Mouse (Mus musculus) gastrocnemius, adult 2 months (tissue): Measurements from ENCODE around the gene Slc22a17. TPM values are rescaled to one million over a fixed set of nuclear protein-coding genes. Genes with fewer than 3 reads are reported as not detected.
A peak's percentile ranks its signal among the peaks of the same experiment; 100 is the strongest.
"Not testable (repeated sequence)": the region's sequence is repeated elsewhere in the genome, so short reads cannot be mapped to it uniquely, and the experiment has no call there.

ENCODE experiments used
- DNase-seq: peaks from one replicate; pipeline ENCODE4 v3.0.0; 2022
- H3K27ac ChIP-seq: fragments of 200-600 bp; 2 replicates; pipeline ENCODE4 v1.8.1; 2022; ENCODE audit warnings: mild to moderate bottlenecking
- H3K4me3 ChIP-seq: fragments of 200-600 bp; 2 replicates; pipeline ENCODE4 v1.8.1; 2022; ENCODE audit warnings: mild to moderate bottlenecking, moderate library complexity
- CTCF ChIP-seq: fragments of 200-600 bp; IDR thresholded peaks from 2 replicates; pipeline ENCODE4 v1.8.1; 2022; ENCODE audit warnings: antibody characterized with exemption, mild to moderate bottlenecking, moderate library complexity
- intact Hi-C: fragments of 180-260 bp; cut with DNase I; formaldehyde crosslinking; loops from one replicate; pipeline ENCODE4 v1.15.1; 2025
- long read RNA-seq, 2 experiments: library from polyadenylated mRNA; stranded (forward); transcript quantifications; one replicate each; pipeline ENCODE4 v2.0.0; 2021
- total RNA-seq, 2 experiments: library from RNA; stranded (reverse); gene quantifications; 2 replicates each; pipeline ENCODE4 v1.2.3; 2021

Slc22a17 gene
- total RNA-seq, result 1 to 10 TPM; 1.0 to 1.4 TPM
- long read RNA-seq, experiment 1, partial matches to known transcripts, result 1 of 2 reads
- long read RNA-seq, experiment 1, other reads (novel, unspliced or antisense), result 0 of 2 reads
- long read RNA-seq, experiment 2, partial matches to known transcripts, result 1 of 2 reads
- long read RNA-seq, experiment 2, other reads (novel, unspliced or antisense), result 0 of 2 reads

DNA sequence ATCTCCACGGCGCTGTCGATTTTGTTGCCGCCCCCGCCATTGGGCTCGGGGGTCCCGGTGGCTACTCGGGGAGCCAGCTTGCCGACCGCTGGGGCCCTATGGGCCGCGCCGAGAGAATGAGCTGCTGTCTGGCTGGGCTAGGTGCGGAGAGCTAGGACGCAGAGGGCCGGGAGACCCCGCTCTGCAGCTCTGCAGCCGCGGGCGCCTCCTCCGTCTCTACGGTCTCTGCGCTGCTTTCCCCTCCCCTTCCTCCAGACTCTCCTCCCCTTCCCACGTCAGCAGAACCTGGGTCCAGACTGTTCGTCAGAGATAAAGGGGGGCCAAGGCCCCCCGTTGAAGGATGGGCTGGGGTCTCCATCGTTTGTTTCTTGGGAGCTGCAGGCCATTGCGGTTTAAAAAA is at the start of gene Slc22a17:
Gene Slc22a17 (minus strand): TSS at position 247 of the 400 bp plus-strand sequence.
- peak within 1 kb of the TSS; percentile 86 for H3K27ac ChIP-seq
- H3K4me3 ChIP-seq, result peak within 1 kb of the TSS; percentile 90
- TF ChIP-seq CTCF, result no peak
- DNase-seq, result peak; percentile 75
- intact Hi-C loops, result no loop called here

DNA sequence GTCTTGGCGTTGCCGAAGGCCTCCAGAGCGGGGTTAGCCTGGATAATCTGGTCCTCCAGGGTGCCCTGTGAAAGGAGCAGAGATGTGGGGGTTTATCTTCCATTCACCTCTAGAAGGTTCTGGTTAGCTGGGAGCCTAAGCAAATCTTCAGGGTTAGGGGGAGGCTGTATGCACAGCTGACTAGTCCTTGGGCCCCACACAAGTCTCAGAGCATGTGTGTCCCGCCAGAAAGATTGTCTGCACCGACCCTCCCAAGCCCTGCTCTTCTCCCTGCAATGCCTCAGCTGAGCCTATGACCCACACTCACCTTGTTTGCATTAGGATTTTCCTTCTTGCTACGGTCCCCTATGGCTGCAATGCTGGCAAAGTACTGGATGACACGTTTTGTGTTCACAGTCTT is 49.8 kb upstream of the Slc22a17 start:
- intact Hi-C loops, result no loop called here
- TF ChIP-seq CTCF, result no peak
- DNase-seq, result no peak
- no peak overlapping the region for H3K27ac ChIP-seq
- H3K4me3 ChIP-seq, result no peak overlapping the region

DNA sequence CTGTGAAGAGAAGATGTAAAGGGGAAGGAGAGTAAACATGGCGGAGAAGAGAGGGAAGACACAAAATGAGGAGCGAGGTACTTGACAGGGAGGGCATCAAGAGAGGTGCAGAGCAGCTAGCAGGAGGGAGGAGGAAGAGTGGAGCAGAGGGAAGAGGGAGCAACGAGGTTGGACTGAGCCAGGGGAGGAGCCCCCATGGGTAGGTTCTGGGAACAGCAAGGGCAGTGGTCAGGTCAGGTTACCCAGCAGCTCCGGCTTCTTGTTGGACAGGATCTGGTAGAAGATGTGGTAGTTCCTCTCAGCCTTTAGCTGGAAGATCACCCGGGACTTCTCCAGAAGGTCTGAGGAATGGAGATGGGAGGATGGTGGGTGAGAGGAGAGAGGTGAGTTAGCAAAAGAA is 48.6 kb upstream of the Slc22a17 start:
- DNase-seq, result no peak
- intact Hi-C loops, result no loop called here
- H3K4me3 ChIP-seq, result no peak overlapping the region
- H3K27ac ChIP-seq, result no peak overlapping the region
- TF ChIP-seq CTCF, result no peak

DNA sequence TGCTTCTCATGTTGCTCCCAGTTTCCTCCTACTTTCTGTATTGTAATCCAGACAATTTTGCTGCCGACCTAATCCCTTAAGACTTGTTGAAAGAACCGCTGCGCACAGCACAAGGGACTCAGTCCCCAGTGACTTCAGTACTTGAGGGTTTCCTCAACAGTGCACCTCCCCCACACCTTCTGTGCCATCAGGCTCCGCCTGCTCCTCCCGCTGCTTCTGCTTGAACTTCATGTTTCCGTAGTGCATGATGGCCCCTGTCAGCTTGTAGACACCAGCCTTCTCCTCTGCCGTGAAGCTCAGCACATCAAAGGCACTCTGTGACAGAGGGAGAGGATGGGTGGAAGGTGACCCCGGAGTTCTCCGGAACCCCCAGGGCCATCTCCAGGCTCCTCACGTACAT is 47.8 kb upstream of the Slc22a17 start:
- TF ChIP-seq CTCF, result no peak
- Histone ChIP-seq H3K27ac (no peak overlapping the region), H3K4me3 (no peak overlapping the region)
- intact Hi-C loops, result no loop called here
- no peak for DNase-seq

DNA sequence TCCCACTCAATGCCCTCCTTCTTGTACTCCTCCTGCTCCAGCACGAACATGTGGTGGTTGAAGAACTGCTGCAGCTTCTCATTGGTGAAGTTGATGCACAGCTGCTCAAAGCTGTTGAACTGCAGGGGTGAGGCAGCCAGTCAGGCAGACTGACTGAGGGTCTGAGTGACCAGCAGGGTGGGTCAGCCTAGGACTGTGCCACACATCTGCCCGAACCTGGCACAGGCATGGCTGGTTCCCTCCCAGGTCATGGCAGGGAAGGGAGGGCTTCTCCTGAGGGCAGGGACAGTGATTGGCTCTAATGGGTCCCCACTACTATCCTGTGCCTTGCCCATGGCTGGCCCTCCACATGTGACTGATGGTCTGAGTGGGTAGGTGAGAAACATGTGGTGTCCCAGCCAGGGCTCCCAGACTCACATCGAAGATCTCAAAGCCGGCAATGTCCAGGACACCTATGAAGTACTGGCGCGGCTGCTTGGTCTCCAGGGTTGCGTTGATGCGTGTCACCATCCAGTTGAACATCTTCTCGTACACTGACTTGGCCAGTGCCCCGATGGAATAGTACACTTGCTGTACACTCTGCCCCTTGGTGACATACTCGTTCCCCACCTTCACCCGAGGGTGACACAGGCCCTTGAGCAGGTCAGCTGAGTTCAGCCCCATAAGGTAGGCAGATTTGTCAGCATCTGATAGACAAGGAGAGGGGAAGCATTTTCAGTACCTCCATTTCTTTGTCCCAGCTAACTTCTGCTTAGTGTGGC is 47.1 kb upstream of the Slc22a17 start:
- H3K27ac ChIP-seq, DNase-seq, H3K4me3 ChIP-seq: not testable (repeated sequence)
- intact Hi-C loops, result loop anchor here (5.0 kb wide), 1 partner anchor 42 kb away; no protein-coding TSS in a partner anchor

DNA sequence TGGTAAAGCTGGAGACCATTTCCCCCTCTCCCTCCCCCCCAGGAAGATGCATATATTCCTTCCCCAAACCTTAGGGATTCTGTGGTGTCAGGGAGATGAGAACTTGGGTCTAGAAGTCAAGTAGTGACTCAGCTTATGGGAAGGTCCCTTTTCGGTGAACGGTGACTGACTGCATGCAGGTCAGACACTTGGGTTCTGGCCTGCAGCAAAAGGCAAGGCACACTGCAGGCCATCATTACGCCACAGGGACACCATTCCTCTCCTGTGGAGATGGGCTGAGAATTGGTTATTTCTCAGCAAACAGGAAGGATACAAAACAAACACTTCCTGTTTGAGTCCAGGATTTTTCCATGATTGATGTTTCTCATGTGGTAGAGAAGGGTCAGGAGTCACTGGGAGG is 46.3 kb upstream of the Slc22a17 start:
- no peak for DNase-seq
- TF ChIP-seq CTCF, result no peak
- no peak overlapping the region for H3K4me3 ChIP-seq
- intact Hi-C loops, result loop anchor here (5.0 kb wide), 1 partner anchor 43 kb away; no protein-coding TSS in a partner anchor
- no peak overlapping the region for H3K27ac ChIP-seq

DNA sequence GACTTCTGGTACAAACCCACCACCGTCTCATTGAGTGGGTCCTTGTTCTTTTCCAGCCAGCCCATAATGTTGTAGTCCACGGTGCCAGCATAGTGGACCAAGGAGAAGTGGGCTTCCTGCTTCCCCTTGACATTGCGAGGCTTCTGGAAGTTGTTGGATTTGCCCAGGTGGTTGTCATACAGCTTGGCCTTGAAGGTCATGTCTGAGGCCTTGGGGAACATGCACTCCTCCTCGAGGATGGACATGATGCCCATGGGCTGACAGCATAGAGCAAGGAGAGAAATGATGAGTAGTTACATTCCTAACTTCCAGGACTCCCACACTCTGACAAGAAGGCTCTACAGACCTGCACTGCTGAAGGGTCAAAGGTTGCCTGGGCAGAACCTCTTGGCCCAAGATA is 45.6 kb upstream of the Slc22a17 start:
- Histone ChIP-seq H3K27ac (no peak overlapping the region), H3K4me3 (no peak overlapping the region)
- intact Hi-C loops, result loop anchor here (5.0 kb wide), 1 partner anchor 44 kb away; no protein-coding TSS in a partner anchor
- no peak for DNase-seq
- no peak for TF ChIP-seq CTCF

DNA sequence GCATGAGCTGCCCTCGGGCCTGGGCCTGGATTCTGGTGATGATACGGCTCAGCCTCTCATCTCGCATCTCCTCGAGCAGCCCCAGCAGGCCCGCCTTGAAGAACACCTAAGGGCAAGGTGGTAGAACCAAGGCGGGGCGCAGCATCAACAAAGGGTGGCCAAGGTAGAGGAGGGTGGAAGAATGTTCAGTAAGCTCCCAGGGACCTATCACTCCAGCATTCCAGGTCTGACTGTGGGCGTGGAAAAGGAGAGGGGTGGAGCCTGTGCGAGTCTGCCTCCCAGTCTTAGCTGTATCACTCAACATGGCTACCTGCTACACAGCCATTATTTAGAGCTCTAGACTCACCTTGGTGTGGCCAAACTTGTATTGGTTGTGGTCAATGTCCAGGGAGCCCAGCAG is 43.6 kb upstream of the Slc22a17 start:
- no peak for DNase-seq
- Histone ChIP-seq H3K27ac (no peak overlapping the region), H3K4me3 (no peak overlapping the region)
- TF ChIP-seq CTCF, result no peak
- intact Hi-C loops, result loop anchor here (5.0 kb wide), 1 partner anchor 46 kb away; no protein-coding TSS in a partner anchor

DNA sequence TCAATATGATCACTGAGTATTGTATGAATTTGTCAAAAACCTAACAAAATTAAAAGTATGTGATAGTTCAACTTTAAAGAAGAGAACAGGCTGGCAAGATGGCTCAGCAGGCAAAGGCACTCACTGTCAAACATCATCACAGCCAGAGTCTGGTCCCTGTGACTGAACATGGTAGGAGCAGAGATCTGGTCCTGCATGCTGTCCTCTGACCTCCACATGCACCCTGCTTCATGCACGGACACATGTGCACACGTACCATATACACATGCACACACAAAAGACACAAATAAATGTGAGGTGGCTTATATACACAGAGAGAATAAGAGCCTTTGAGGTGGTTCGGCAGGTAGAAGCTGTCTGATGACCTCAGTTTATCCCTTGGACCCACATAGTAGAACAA is 42.5 kb upstream of the Slc22a17 start:
- no peak for DNase-seq
- TF ChIP-seq CTCF, result no peak
- intact Hi-C loops, result loop anchor here (5.0 kb wide), 1 partner anchor 47 kb away; no protein-coding TSS in a partner anchor
- no peak overlapping the region for H3K4me3 ChIP-seq
- H3K27ac ChIP-seq, result no peak overlapping the region

DNA sequence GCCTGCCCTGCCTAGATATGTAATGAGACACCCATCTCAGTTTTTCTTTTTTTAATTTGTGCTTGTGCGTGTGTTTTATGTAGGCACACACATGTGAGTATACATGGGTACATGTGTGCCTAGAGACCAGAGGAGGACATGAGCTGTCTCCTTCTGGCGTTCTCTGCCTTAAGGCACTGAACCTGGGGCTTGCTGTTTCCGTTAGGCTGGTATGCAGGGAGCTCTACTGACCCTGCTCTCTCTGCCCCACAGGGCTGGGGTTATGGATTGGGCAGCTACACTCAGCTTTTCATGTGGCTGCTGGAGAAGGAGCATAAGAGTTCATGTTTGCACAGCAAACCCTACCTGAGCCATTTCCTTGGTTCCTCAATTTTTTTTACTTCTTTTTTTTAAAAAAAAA is 41.5 kb upstream of the Slc22a17 start:
- Histone ChIP-seq H3K4me3 (no peak overlapping the region), H3K27ac (no peak overlapping the region)
- no peak for TF ChIP-seq CTCF
- intact Hi-C loops, result no loop called here
- DNase-seq, result no peak

DNA sequence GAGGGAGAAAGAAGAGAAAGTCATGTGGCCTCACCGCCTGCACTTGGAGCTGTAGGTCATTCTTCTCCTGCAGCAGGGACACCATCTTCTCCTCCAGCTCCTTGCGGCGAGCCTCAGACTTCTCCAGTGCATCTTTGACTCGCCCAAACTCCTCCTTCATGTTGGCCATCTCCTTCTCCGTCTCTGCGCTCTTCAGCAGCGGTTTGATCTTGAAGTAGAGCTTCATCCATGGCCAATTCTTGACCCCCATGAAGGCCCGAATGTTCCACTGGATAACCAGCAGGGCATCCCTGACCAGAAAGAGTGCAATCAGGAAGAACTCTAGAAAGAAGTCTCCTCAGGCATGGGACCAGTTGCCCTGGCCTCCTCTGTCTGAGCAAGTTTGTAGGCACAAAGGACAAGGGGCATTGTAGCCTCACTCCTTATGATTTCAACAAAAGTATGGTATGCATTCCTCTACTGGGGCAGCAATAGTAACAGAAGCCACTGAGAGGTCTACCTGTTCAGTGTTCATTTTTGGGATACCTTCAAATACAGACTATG is 40.8 kb upstream of the Slc22a17 start:
- no peak for DNase-seq
- H3K4me3 ChIP-seq, result no peak overlapping the region
- intact Hi-C loops, result no loop called here
- no peak overlapping the region for H3K27ac ChIP-seq
- TF ChIP-seq CTCF, result no peak

DNA sequence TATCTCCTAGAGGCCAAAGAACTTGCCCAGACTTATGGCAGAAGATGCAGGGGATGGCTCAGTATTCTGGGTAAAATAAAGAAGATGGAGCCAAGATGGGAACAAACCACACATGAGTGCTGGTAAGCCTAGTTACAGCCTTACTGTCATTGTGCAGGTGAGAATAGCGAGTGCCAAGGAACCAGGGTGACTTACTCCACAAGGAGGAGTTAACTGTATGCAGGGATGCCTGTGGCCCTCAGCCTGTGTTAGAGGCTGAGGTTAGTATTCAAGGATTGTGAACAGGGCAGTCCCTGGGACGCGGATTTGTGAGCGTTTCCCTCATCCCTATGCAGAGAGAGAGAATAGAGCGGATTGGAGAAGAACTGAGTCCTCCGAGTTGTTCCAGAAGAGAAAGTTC is 38.7 kb upstream of the Slc22a17 start:
- TF ChIP-seq CTCF, result no peak
- intact Hi-C loops, result no loop called here
- no peak overlapping the region for H3K4me3 ChIP-seq
- no peak overlapping the region for H3K27ac ChIP-seq
- no peak for DNase-seq

DNA sequence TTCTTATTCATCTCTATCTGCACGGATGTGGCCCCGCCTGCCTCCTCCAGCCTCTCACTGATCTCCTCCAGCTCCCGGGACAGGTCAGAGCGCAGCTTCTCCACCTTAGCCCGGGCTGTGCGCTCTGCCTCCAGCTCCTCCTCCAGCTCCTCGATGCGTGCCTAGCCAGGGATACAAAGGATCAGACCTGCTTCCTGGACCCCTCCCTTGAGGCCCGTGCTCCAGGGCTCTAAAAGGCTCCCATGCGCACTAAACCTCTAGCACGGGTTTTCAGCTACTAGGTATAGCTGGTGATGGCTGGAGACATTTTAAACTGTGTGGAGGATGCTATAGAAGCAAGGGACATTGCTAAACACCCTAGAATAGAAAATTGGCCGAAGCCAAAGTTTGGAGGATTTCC is 37.6 kb upstream of the Slc22a17 start:
- Histone ChIP-seq H3K4me3 (no peak overlapping the region), H3K27ac (no peak overlapping the region)
- no peak for DNase-seq
- intact Hi-C loops, result no loop called here
- TF ChIP-seq CTCF, result no peak
